Mouse (Mus musculus): ENCODE measurements around the gene Tmem132d.
A peak's percentile ranks its signal among the peaks of the same experiment; 100 is the strongest.
"Not testable (repeated sequence)": the region's sequence is repeated elsewhere in the genome, so short reads cannot be mapped to it uniquely, and the experiment has no call there.

The Tmem132d gene

GRCm38 (mm10) chr5:127751262-127751975 is 681.5 kb downstream of the Tmem132d start:
- DNase-seq = no peak

- not testable (repeated sequence) for DNase-seq
Observed at GRCm38 (mm10) chr5:127749540-127749939, 683.3 kb downstream of the Tmem132d start.

- DNase-seq = peak; percentile 44
Observed at GRCm38 (mm10) chr5:127741331-127741730, 691.5 kb downstream of the Tmem132d start.

Data from layer of hippocampus, adult 9-11 months (tissue).